Mouse (Mus musculus): Measurements from ENCODE around the gene Cdt1. TPM values are rescaled to one million over a fixed set of nuclear protein-coding genes. Genes with fewer than 3 reads are reported as not detected.

Gene Cdt1
- total RNA-seq, 2 experiments from 2014 or later, result 28.4 to 41.9 TPM

- ATAC-seq (ENCODE audit: poor library complexity, severe bottlenecking), result no peak
Measured at GRCm38 (mm10) chr8:122548891-122549439, 18.9 kb upstream of the Cdt1 start.

- no peak for ATAC-seq (ENCODE audit: poor library complexity, severe bottlenecking)
Measured at GRCm38 (mm10) chr8:122550234-122550994, 17.4 kb upstream of the Cdt1 start.

GRCm38 (mm10) chr8:122550995-122551264 lies 16.9 kb upstream of the Cdt1 start:
- ATAC-seq (ENCODE audit: poor library complexity, severe bottlenecking), result peak; percentile 1; the same call in 1 of the 2 replicates

- peak; percentile 66 for ATAC-seq (ENCODE audit: poor library complexity, severe bottlenecking)
Measured at GRCm38 (mm10) chr8:122551265-122552051, 16.4 kb upstream of the Cdt1 start, which contains the start of gene Piezo1. Piezo1 (minus strand) TSS chr8:122551329.

GRCm38 (mm10) chr8:122554786-122555185 lies 13.0 kb upstream of the Cdt1 start:
- ATAC-seq (ENCODE audit: poor library complexity, severe bottlenecking), result no peak

- peak; percentile 81 for ATAC-seq (ENCODE audit: poor library complexity, severe bottlenecking)
Measured at GRCm38 (mm10) chr8:122556030-122557009, 11.5 kb upstream of the Cdt1 start.

- peak; percentile 9; the same call in 1 of the 2 replicates for ATAC-seq (ENCODE audit: poor library complexity, severe bottlenecking)
Measured at GRCm38 (mm10) chr8:122557248-122558038, 10.4 kb upstream of the Cdt1 start.

- peak; percentile 59 for ATAC-seq (ENCODE audit: poor library complexity, severe bottlenecking)
Measured at GRCm38 (mm10) chr8:122558671-122559349, 9.0 kb upstream of the Cdt1 start.

- peak; percentile 57 for ATAC-seq (ENCODE audit: poor library complexity, severe bottlenecking)
Measured at GRCm38 (mm10) chr8:122561199-122561598, 6.6 kb upstream of the Cdt1 start.

- ATAC-seq (ENCODE audit: poor library complexity, severe bottlenecking), result peak; percentile 33
Measured at GRCm38 (mm10) chr8:122564363-122565352, 3.2 kb upstream of the Cdt1 start.

GRCm38 (mm10) chr8:122566766-122567165 lies 1.0 kb upstream of the Cdt1 start:
- no peak for ATAC-seq (ENCODE audit: poor library complexity, severe bottlenecking)

- ATAC-seq (ENCODE audit: poor library complexity, severe bottlenecking), result no peak
Measured at GRCm38 (mm10) chr8:122568109-122568504, 292 bp downstream of the Cdt1 start.

- ATAC-seq (ENCODE audit: poor library complexity, severe bottlenecking), result no peak
Measured at GRCm38 (mm10) chr8:122568881-122569309, 1.1 kb downstream of the Cdt1 start.

GRCm38 (mm10) chr8:122569329-122569728 lies 1.5 kb downstream of the Cdt1 start:
- ATAC-seq (ENCODE audit: poor library complexity, severe bottlenecking), result no peak

GRCm38 (mm10) chr8:122569996-122570395 lies 2.2 kb downstream of the Cdt1 start:
- ATAC-seq (ENCODE audit: poor library complexity, severe bottlenecking), result no peak

- ATAC-seq (ENCODE audit: poor library complexity, severe bottlenecking), result no peak
Measured at GRCm38 (mm10) chr8:122571153-122571552, 3.3 kb downstream of the Cdt1 start.

GRCm38 (mm10) chr8:122571750-122572267 lies 4.0 kb downstream of the Cdt1 start:
- ATAC-seq (ENCODE audit: poor library complexity, severe bottlenecking), result no peak

- no peak for ATAC-seq (ENCODE audit: poor library complexity, severe bottlenecking)
Measured at GRCm38 (mm10) chr8:122572751-122573150, 4.9 kb downstream of the Cdt1 start.

Measured in megakaryocyte, adult 5-6 weeks (primary cell).